Mouse (Mus musculus): Measurements from ENCODE around the gene Ap1m1. TPM values are rescaled to one million over a fixed set of nuclear protein-coding genes. Genes with fewer than 3 reads are reported as not detected.
A peak's percentile ranks its signal among the peaks of the same experiment; 100 is the strongest.

Gene Ap1m1
- total RNA-seq (2021) = 10 to 100 TPM; 25.8 to 26.0 TPM
- long read RNA-seq, experiment 1, transcript Ap1m1-201 (12 exons, 2,084 nt) = major isoform, 44 of 48 reads
- long read RNA-seq, experiment 1, partial matches to known transcripts = 1 of 48 reads
- long read RNA-seq, experiment 1, other reads (novel, unspliced or antisense) = 3 of 48 reads
- long read RNA-seq, experiment 2, transcript Ap1m1-201 (12 exons, 2,084 nt) = major isoform, 37 of 41 reads
- long read RNA-seq, experiment 2, partial matches to known transcripts = 1 of 41 reads
- long read RNA-seq, experiment 2, other reads (novel, unspliced or antisense) = 3 of 41 reads

GRCm38 (mm10) chr8:72239499-72240402, at the start of gene Ap1m1:
Gene Ap1m1, plus strand, starts transcription at chr8:72240018.
- peak; percentile 99 for DNase-seq
- intact Hi-C loops (cut with DNase I) = loop anchor here (5.0 kb wide), 1 partner anchor 77 kb away; the partner anchor contains the start of gene Rab8a
- Histone ChIP-seq H3K27ac (peak within 1 kb of the TSS; percentile 99), H3K4me3 (peak within 1 kb of the TSS; percentile 93)
- peak; percentile 84 for TF ChIP-seq CTCF (IDR thresholded peaks at IDR 0.05)

DNA sequence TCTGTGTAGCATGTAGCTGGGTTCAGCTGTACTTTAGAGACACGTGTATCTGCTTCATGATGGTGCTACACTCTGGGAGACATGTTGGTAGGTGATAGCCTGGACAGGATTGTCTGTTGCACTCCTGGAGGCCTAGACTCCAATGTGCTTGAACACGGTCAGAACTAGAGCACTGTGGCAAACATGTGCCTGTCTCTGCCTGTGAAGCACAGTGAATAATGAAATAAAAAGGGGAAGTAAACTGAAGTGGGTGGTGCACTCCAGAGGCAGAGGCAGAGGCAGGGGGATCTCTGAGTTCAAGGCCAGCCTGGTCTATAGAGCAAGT, 49.6 kb upstream of the Ap1m1 start:
- Histone ChIP-seq H3K27ac (no peak overlapping the region), H3K4me3 (no peak overlapping the region)
- no peak for TF ChIP-seq CTCF (IDR thresholded peaks at IDR 0.05)
- DNase-seq = no peak
- intact Hi-C loops (cut with DNase I) = no loop called here

DNA sequence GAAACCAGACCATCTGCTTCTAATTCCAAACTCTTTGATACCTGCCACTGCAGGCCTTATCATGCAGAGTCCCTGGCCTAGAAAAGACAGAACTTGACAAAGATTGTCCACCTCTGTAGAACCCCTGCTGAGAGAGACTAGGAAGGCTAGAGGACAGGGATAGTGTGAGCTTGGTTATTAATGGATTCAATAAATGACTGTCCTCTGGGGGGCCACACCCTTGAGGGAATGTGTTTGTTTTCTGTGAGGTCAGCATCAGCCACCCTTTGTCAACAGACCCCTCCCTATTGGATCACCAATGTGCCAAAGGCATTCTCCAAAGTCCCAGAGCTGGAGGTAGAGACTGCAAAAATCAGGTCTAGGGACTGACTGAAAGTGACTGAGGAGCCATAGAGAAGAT, 47.8 kb upstream of the Ap1m1 start:
- no peak overlapping the region for H3K4me3 ChIP-seq
- intact Hi-C loops (cut with DNase I) = no loop called here
- no peak overlapping the region for H3K27ac ChIP-seq
- no peak for DNase-seq
- no peak for TF ChIP-seq CTCF (IDR thresholded peaks at IDR 0.05)

DNA sequence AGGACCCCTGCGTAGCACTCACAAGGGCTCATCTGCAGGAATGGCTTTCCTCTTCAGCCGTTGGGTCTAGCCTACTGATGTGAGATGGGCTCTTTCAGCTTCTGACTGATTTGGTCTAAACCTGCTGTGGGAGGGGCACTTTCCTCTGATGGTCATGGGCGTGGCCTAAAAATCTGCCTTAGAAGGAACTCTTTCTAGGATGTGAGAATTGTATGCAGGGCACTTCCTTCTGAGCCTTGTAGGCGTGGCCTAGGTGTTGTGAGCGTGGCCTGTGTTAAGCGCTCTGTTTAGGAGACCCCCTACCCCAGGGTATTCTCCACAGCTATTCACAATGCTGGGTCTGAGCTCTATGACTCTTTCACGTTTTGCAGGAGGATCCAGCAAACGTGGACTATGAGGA, 41.8 kb upstream of the Ap1m1 start:
- Histone ChIP-seq H3K27ac (no peak overlapping the region), H3K4me3 (no peak overlapping the region)
- no peak for DNase-seq
- intact Hi-C loops (cut with DNase I) = no loop called here
- no peak for TF ChIP-seq CTCF (IDR thresholded peaks at IDR 0.05)

DNA sequence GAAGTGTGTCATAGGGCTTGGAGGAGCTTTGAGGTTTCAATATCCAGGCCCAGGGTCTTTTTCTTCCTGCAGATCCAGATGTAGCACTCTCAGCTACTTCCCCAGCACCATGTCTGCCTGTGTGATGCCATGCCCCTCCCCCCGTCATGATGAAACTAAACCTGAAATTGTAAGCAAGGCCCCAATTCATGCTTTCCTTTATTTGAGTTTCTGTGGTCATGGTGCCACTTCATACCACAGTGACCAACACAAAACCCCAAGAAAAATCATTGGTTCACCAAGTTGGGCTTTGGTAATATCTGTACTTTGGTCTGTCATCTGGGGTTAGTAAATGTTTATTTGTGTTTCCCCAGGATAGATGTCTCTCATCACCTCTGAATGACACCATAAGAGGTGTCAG, 31.2 kb upstream of the Ap1m1 start:
- intact Hi-C loops (cut with DNase I) = no loop called here
- H3K27ac ChIP-seq = no peak overlapping the region
- H3K4me3 ChIP-seq = no peak overlapping the region
- no peak for DNase-seq
- no peak for TF ChIP-seq CTCF (IDR thresholded peaks at IDR 0.05)

- no peak for TF ChIP-seq CTCF (IDR thresholded peaks at IDR 0.05)
- Histone ChIP-seq H3K27ac (no peak overlapping the region), H3K4me3 (no peak overlapping the region)
- no peak for DNase-seq
- intact Hi-C loops (cut with DNase I) = no loop called here
These were observed 29.6 kb upstream of the Ap1m1 start for GRCm38 (mm10) chr8:72210222-72210621.

GRCm38 (mm10) chr8:72210710-72211109, 29.1 kb upstream of the Ap1m1 start:
- DNase-seq = no peak
- intact Hi-C loops (cut with DNase I) = no loop called here
- no peak for TF ChIP-seq CTCF (IDR thresholded peaks at IDR 0.05)
- Histone ChIP-seq H3K4me3 (no peak overlapping the region), H3K27ac (no peak overlapping the region)

DNA sequence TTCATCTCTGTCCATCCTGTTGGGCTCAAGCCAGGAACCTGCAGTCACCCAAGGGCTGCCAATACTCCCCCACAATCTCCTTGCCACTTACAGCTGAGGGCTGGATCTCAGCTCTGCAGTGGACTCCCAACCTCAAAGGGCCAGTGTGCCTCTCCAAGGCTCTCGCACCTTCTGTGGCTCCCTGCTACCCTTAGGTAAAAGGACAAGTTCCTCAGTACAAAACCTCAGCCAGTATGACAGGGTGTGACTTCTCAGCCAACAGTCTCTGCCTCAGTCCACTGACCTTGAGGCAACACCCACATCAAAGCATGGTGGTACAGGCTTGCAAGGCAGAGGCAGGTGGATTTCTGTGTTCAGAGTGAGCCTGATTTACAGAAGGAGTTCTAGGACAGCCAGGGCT, 28.0 kb upstream of the Ap1m1 start:
- no peak for TF ChIP-seq CTCF (IDR thresholded peaks at IDR 0.05)
- DNase-seq = no peak
- Histone ChIP-seq H3K27ac (no peak overlapping the region), H3K4me3 (no peak overlapping the region)
- intact Hi-C loops (cut with DNase I) = no loop called here

DNA sequence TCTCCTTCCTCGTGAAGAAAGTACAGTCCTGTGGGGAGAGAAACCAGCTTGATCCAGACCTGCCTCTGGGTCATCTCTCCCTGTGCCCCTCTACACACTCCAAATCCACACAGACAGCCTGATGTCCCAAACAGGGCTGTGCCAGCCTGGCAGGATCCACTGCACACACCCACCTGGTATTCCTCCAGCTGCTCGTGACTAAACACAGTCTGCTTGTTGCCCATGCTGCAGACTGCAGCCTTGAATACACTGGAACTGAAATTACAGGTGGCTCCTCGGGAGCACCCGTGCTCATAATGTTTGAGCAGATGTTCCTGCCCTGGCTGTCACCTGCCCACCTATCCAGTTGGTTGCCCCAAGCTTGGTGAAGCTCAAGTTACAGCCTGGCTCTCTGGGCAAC, 27.1 kb upstream of the Ap1m1 start, which contains the start of gene Cib3:
Gene Cib3 (minus strand): TSS at position 87 of the 400 bp plus-strand sequence.
- DNase-seq = no peak
- Histone ChIP-seq H3K27ac (no peak within 1 kb of the TSS), H3K4me3 (no peak within 1 kb of the TSS)
- intact Hi-C loops (cut with DNase I) = no loop called here
- no peak for TF ChIP-seq CTCF (IDR thresholded peaks at IDR 0.05)

DNA sequence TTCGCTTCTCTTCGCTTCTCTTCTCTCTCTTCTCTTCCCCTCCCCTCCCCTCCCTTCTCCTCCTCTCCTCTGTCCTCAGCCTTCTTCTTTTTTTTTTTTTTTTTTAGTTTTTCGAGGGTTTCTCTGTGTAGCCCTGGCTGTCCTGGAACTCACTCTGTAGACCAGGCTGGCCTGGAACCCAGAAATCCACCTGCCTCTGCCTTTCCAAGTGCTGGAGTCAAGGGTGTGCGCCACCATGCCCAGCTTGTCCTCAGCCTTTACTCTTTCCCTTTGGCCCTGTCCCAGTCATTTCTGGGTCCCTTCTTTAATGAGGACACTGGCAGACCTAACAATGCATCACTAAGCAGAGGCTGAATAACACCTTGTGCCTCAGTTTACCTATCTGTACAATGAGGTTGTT, 26.3 kb upstream of the Ap1m1 start, which contains the start of gene Gm11034:
Gene Gm11034 (minus strand): TSS at position 101 of the 400 bp plus-strand sequence.
- no peak within 1 kb of the TSS for H3K27ac ChIP-seq
- no peak for DNase-seq
- no peak within 1 kb of the TSS for H3K4me3 ChIP-seq
- intact Hi-C loops (cut with DNase I) = no loop called here
- no peak for TF ChIP-seq CTCF (IDR thresholded peaks at IDR 0.05)

DNA sequence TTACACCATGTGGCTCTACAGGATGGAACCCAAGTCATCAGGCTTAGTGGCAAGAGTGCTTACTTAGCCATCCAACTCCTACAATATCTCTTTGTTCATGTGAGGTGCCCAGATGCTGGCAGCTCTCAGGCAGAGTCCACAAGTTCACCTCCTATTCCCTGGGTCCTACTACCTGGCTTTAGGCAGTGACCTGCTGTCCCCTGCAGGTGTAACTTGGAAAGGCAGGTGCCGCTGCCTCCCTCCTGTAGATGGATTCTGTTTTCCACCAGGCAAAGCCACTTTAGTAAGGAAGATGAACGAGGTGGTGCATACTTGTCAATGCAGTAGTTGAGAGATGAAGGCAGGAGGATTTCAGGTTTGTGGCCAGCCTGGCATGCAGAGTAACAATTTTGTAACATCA, 24.8 kb upstream of the Ap1m1 start:
- intact Hi-C loops (cut with DNase I) = no loop called here
- DNase-seq = no peak
- TF ChIP-seq CTCF (IDR thresholded peaks at IDR 0.05) = peak; percentile 27; the same call in 1 of the 2 replicates
- Histone ChIP-seq H3K4me3 (no peak overlapping the region), H3K27ac (no peak overlapping the region)

DNA sequence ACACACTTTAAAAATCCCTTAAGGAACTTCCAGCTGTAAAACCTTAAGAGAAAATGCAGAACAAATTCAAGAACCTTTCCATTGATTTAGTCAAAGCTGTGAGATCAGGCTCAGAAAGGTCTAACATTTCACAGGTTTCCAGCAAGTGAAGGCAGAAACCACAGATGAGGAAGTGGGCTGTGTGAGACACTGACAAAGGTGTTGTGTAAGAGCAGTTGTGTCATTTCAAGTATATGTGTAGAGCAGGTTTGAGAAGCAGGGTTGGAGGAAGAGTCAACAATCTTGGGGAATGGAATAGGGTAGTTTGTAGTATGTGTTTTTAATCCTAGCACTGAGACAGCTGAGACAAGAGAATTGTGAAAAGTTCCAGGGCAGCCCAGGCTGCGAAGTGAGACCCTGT, 23.9 kb upstream of the Ap1m1 start:
- Histone ChIP-seq H3K27ac (no peak overlapping the region), H3K4me3 (no peak overlapping the region)
- DNase-seq = no peak
- intact Hi-C loops (cut with DNase I) = no loop called here
- TF ChIP-seq CTCF (IDR thresholded peaks at IDR 0.05) = no peak
